Comparison of ENCODE assay signal across 9 mouse cellular contexts in the genomic region with DNA sequence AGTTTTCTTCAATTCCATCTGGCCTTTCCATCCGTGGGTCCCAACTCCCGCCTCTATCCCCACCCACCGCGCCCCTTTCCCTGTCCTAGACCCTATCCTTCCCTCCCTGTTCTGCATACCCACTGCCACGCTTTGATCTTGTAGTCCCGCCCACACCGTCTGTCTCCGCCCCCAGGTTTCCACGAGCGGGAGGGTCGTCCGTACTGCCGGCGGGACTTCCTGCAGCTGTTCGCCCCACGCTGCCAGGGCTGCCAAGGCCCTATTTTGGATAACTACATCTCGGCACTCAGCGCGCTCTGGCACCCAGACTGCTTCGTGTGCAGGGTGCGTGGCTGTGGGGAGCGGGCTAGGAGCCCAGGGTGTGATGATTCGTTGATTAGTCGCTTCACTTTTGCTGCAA. TPM values are rescaled to one million over a fixed set of nuclear protein-coding genes. Genes with fewer than 3 reads are reported as not detected.
DNase-seq lines count a peak whose midpoint lies in the region; ATAC-seq lines count a peak whose summit lies in the region.
"Had no signal": no experiment of that assay in that cellular context is flagged by ENCODE, and none has a peak within 500 bp of the region (broad histone marks: within the 10 kb centered on the region; RNA-seq: fewer than 3 reads in every experiment).

No protein-coding gene starts in this region.

- H3K36me3 ChIP-seq in midbrain, embryonic 10.5 days = no peaks in the 10 kb centered on the region
- H3K36me3 ChIP-seq in stomach, embryonic 16.5 days (ENCODE audit: control insufficient read depth, insufficient read depth, low read length) = peaks cover 12% of the 10 kb centered on the region; the same call in 1 of the 2 replicates
- H3K36me3 ChIP-seq: G1E had no signal

- peak overlapping the region; percentile 57 for H3K9ac ChIP-seq in stomach, embryonic 16.5 days (ENCODE audit: low read length)

- peak; percentile 47 for DNase-seq in gastrocnemius, postnatal 14 days
- no peak for DNase-seq in gastrocnemius, adult 18-20 months (ENCODE audit: low spot score)
- peak; percentile 42 for DNase-seq in NIH3T3 (ENCODE audit: low read depth)
- DNase-seq in frontal cortex, adult 2 months (ENCODE audit: extremely low spot score in 1 of 2, low spot score in 1 of 2) = peak; percentile 52 to 84
- DNase-seq in layer of hippocampus, postnatal 36 days = peak; percentile 74 to 78
- DNase-seq in midbrain, embryonic 10.5 days (ENCODE audit: low spot score) = peak; percentile 56
- no peak for DNase-seq in heart, postnatal 10 days

- H3K4me3 ChIP-seq in midbrain, embryonic 10.5 days = peak overlapping the region; percentile 51
- 0 out of 2 replicates have a peak overlapping the region, but pooled peaks have one; percentile 0 for H3K4me3 ChIP-seq in stomach, embryonic 16.5 days (replicated peaks; ENCODE audit: low read length)

- H3K27ac ChIP-seq in midbrain, embryonic 10.5 days (replicated peaks) = peak overlapping the region; percentile 65
- H3K27ac ChIP-seq in stomach, embryonic 16.5 days (ENCODE audit: low read length) = no peak overlapping the region

- 17% methylated on average over 24 of the region's 24 CpGs for WGBS in midbrain, embryonic 10.5 days
- WGBS in stomach, embryonic 16.5 days = 15% methylated on average over 24 of the region's 24 CpGs

- no peaks in the 10 kb centered on the region for H3K9me3 ChIP-seq in midbrain, embryonic 10.5 days (replicated peaks)
- no peaks in the 10 kb centered on the region for H3K9me3 ChIP-seq in stomach, embryonic 16.5 days (replicated peaks; ENCODE audit: control insufficient read depth, low read length)
- H3K9me3 ChIP-seq: G1E had no signal

- ATAC-seq in stomach, embryonic 16.5 days (ENCODE audit: insufficient read depth, low FRiP score) = 0 out of 2 replicates have a peak, but pooled peaks have one; percentile 26

- intact Hi-C loops in gastrocnemius, postnatal 14 days (cut with DNase I; ENCODE audit: low total_unique reads) = no loop called here
- intact Hi-C loops in heart, postnatal 10 days (cut with DNase I) = no loop called here

- peaks cover 65% of the 10 kb centered on the region for H3K27me3 ChIP-seq in midbrain, embryonic 10.5 days (ENCODE audit: low read depth, poor library complexity, severe bottlenecking)
- no peaks in the 10 kb centered on the region for H3K27me3 ChIP-seq in stomach, embryonic 16.5 days (ENCODE audit: control insufficient read depth, insufficient read depth, low read length)

- H3K4me2 ChIP-seq in stomach, embryonic 16.5 days (ENCODE audit: low read depth, low read length) = peak overlapping the region; percentile 27

- H3K4me1 ChIP-seq in midbrain, embryonic 10.5 days = peaks cover 25% of the 10 kb centered on the region
- peaks cover 18% of the 10 kb centered on the region for H3K4me1 ChIP-seq in stomach, embryonic 16.5 days (ENCODE audit: control insufficient read depth, insufficient read depth, low read length)

RNA-seq across cellular contexts. Expression of gene Tgfb1i1, which starts 6.0 kb away (rescaled TPM):
- total RNA-seq in gastrocnemius, postnatal 14 days (2021) = 10 to 100 TPM; 19.5 to 20.8 TPM
- total RNA-seq in gastrocnemius, adult 18-20 months (2021) = 1 to 10 TPM; 5.5 to 7.0 TPM
- polyA plus RNA-seq in frontal cortex, adult 2 months (2012; rRNA removed) = 14.5 and 16.9 TPM in 2 replicates
- 10 to 100 TPM; 10.9 to 13.7 TPM for total RNA-seq in layer of hippocampus, postnatal 36 days (2021)
- polyA plus RNA-seq in midbrain, embryonic 10.5 days (2016; fragmentation: Nextera tagmentation; extraction: Ambion mirVana) = 40.9 and 45.3 TPM in 2 replicates
- polyA plus RNA-seq in stomach, embryonic 16.5 days (2015; fragmentation: Nextera tagmentation; extraction: Ambion mirVana) = 234 and 250 TPM in 2 replicates
- 10 to 100 TPM; 52.1 to 57.0 TPM for total RNA-seq in heart, postnatal 10 days (2021)

RNA-seq across cellular contexts. Expression of gene Slc5a2, which starts 12.8 kb away (rescaled TPM):
- not detected for total RNA-seq in gastrocnemius, postnatal 14 days (2021)
- total RNA-seq in gastrocnemius, adult 18-20 months (2021) = under 1 TPM in 1 of 2 experiments, not detected in 1; 0.39 TPM
- 0.04 and 0.06 TPM in 2 replicates for polyA plus RNA-seq in frontal cortex, adult 2 months (2012; rRNA removed)
- total RNA-seq in layer of hippocampus, postnatal 36 days (2021) = not detected
- polyA plus RNA-seq in midbrain, embryonic 10.5 days (2016; fragmentation: Nextera tagmentation; extraction: Ambion mirVana) = 0.28 and 0.50 TPM in 2 replicates
- polyA plus RNA-seq in stomach, embryonic 16.5 days (2015; fragmentation: Nextera tagmentation; extraction: Ambion mirVana) = 0.67 and 0.72 TPM in 2 replicates
- total RNA-seq in heart, postnatal 10 days (2021) = not detected

RNA-seq across cellular contexts. Expression of gene 9130023H24Rik, which starts 14.8 kb away (rescaled TPM):
- 1 to 10 TPM; 2.6 to 3.5 TPM for total RNA-seq in gastrocnemius, postnatal 14 days (2021)
- 1 to 10 TPM; 1.6 to 1.7 TPM for total RNA-seq in gastrocnemius, adult 18-20 months (2021)
- 1.8 and 2.6 TPM in 2 replicates for polyA plus RNA-seq in frontal cortex, adult 2 months (2012; rRNA removed)
- 1 to 10 TPM; 3.3 to 3.6 TPM for total RNA-seq in layer of hippocampus, postnatal 36 days (2021)
- 10.3 and 11.7 TPM in 2 replicates for polyA plus RNA-seq in midbrain, embryonic 10.5 days (2016; fragmentation: Nextera tagmentation; extraction: Ambion mirVana)
- polyA plus RNA-seq in stomach, embryonic 16.5 days (2015; fragmentation: Nextera tagmentation; extraction: Ambion mirVana) = 6.9 and 7.4 TPM in 2 replicates
- 1 to 10 TPM; 4.5 to 5.4 TPM for total RNA-seq in heart, postnatal 10 days (2021)

RNA-seq across cellular contexts. Expression of gene Armc5, which starts 15.5 kb away (rescaled TPM):
- 1 to 10 TPM; 8.3 to 9.8 TPM for total RNA-seq in gastrocnemius, postnatal 14 days (2021)
- total RNA-seq in gastrocnemius, adult 18-20 months (2021) = 1 to 10 TPM; 8.3 to 9.0 TPM
- polyA plus RNA-seq in frontal cortex, adult 2 months (2012; rRNA removed) = 12.1 and 12.6 TPM in 2 replicates
- total RNA-seq in layer of hippocampus, postnatal 36 days (2021) = 10 to 100 TPM; 11.2 to 12.2 TPM
- 15.4 and 16.7 TPM in 2 replicates for polyA plus RNA-seq in midbrain, embryonic 10.5 days (2016; fragmentation: Nextera tagmentation; extraction: Ambion mirVana)
- 14.0 and 14.5 TPM in 2 replicates for polyA plus RNA-seq in stomach, embryonic 16.5 days (2015; fragmentation: Nextera tagmentation; extraction: Ambion mirVana)
- 10 to 100 TPM; 11.7 to 13.3 TPM for total RNA-seq in heart, postnatal 10 days (2021)

RNA-seq across cellular contexts. Expression of gene BC017158, which starts 45.4 kb away (rescaled TPM):
- 1 to 10 TPM; 4.7 to 5.6 TPM for total RNA-seq in gastrocnemius, postnatal 14 days (2021)
- total RNA-seq in gastrocnemius, adult 18-20 months (2021) = 1 to 10 TPM; 2.2 to 2.7 TPM
- polyA plus RNA-seq in frontal cortex, adult 2 months (2012; rRNA removed) = 34.2 and 35.5 TPM in 2 replicates
- total RNA-seq in layer of hippocampus, postnatal 36 days (2021) = 10 to 100 TPM; 23.0 to 24.0 TPM
- polyA plus RNA-seq in midbrain, embryonic 10.5 days (2016; fragmentation: Nextera tagmentation; extraction: Ambion mirVana) = 24.6 and 26.3 TPM in 2 replicates
- 33.6 and 35.5 TPM in 2 replicates for polyA plus RNA-seq in stomach, embryonic 16.5 days (2015; fragmentation: Nextera tagmentation; extraction: Ambion mirVana)
- 10 to 100 TPM; 10.3 to 10.8 TPM for total RNA-seq in heart, postnatal 10 days (2021)

Comparison
In these comparisons a context has a peak if more than half of its experiments do, and no peak if none do; other contexts are left out.
1. DNase-seq: peak in gastrocnemius, postnatal 14 days (single experiment), NIH3T3 (single experiment), frontal cortex, adult 2 months (2 of 2), layer of hippocampus, postnatal 36 days (2 of 2) and midbrain, embryonic 10.5 days (single experiment); none in gastrocnemius, adult 18-20 months (single experiment) and heart, postnatal 10 days (0 of 2).